Mouse (Mus musculus): ENCODE measurements around the gene Klhl30. TPM values are rescaled to one million over a fixed set of nuclear protein-coding genes. Genes with fewer than 3 reads are reported as not detected.

Klhl30 gene
- total RNA-seq, 2 experiments from 2014 or later: 68.6 to 73.2 TPM

DNA sequence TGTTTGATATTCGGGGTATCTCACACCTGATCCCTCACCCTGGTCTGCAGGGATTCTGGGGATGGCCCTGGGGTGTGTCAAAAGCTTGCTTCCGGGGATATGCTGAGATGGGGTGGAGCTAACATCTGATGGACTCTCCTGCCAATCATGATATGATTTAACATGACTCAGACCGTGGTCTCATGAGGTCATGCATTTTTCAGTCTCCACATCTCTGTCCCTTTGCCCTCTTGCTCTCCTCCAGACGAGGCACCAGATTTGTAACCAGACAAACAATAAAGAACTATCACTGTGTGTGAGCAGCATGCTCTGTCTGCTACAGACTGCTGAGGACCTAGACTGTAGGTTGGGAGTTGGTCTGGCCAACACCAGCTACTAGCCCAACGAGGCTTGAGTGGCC lies 11.3 kb downstream of the Klhl30 start:
- DNase-seq (ENCODE audit: low spot score in 2 of 2): no peak

- no peak for DNase-seq (ENCODE audit: low spot score in 2 of 2)
Measured at GRCm38 (mm10) chr1:91364822-91365644, 14.2 kb downstream of the Klhl30 start.

DNA sequence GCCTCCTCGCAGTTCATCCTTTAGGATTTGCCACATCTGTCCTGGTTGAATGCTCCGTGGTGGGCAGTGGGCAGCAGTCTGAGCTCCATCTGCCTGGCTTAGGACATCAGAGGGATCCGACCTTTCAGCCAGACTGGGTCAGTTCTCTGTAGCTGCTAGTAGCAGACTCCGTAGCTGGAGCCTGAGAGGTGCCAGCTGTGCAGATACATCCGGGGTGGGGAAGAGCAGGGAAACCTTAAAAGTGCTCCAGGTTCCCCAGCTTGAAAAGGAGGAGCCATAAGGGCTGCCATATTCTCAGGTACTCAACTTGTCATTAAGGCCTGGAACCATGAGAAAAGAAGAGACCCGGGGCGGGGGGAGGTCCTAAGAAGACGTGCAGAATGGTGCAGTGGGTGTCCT lies 15.0 kb downstream of the Klhl30 start:
- DNase-seq (ENCODE audit: low spot score in 2 of 2): no peak

- DNase-seq (ENCODE audit: low spot score in 2 of 2): peak; percentile 66 to 71
Measured at GRCm38 (mm10) chr1:91366215-91367108, 15.6 kb downstream of the Klhl30 start, which contains the start of gene Erfe. Erfe (plus strand) TSS chr1:91366430.

GRCm38 (mm10) chr1:91367295-91367694 lies 16.5 kb downstream of the Klhl30 start:
- no peak for DNase-seq (ENCODE audit: low spot score in 2 of 2)

- no peak for DNase-seq (ENCODE audit: low spot score in 2 of 2)
Measured at GRCm38 (mm10) chr1:91369408-91369807, 18.6 kb downstream of the Klhl30 start.

GRCm38 (mm10) chr1:91370055-91370454 lies 19.2 kb downstream of the Klhl30 start:
- no peak for DNase-seq (ENCODE audit: low spot score in 2 of 2)

- DNase-seq (ENCODE audit: low spot score in 2 of 2): no peak
Measured at GRCm38 (mm10) chr1:91373414-91373835, 22.6 kb downstream of the Klhl30 start.

DNA sequence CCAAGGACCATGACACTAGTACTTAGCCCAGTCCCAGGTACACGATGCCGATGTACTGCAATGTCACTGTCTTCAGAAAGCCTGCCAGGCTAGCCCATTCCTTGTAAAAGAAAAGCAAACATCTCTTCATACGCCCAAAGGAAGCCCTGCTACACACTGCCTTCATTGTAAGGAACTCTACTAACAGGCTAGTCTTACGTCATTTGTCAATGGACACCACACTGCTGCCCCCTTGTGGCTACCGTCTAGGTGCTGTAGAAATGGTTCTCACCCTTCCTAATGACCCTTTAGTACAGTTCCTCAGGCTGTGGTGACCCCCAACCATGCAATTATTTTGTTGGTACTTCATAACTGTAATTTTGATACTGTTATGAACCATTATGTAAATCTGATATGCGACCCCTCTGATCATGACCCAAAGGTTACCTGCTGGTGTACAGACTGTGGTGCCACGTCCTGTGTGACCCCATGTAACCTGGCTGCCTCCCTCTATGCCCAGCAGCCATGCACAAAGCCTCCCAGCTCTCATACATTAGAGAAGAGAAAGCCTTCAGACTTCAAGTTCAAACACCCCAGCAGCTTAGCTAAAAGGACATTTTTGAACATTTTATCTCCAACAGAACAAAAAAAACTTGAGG lies 29.8 kb downstream of the Klhl30 start:
- peak; percentile 57 to 78 for DNase-seq (ENCODE audit: low spot score in 2 of 2)

- no peak for DNase-seq (ENCODE audit: low spot score in 2 of 2)
Measured at GRCm38 (mm10) chr1:91381091-91381471, 30.3 kb downstream of the Klhl30 start.

- no peak for DNase-seq (ENCODE audit: low spot score in 2 of 2)
Measured at GRCm38 (mm10) chr1:91390369-91390768, 39.6 kb downstream of the Klhl30 start.

DNA sequence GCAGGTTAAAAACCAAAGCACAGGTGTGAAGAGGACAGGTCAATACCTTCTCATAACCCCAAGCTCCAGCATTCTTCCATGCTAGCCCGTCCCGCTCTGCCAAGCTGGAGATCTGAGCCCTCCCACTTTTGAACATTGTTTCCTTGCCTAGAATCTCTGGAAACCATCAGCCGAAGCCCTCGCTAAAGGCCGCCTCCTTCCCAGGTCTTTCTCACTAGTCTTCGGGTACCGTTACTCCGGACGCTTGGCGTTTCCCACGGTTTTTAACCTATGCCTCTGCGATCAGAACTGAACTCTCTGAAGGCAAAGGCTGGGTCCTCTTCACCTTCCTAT lies 47.1 kb downstream of the Klhl30 start:
- DNase-seq (ENCODE audit: low spot score in 2 of 2): peak in 1 of 2 experiments; percentile 24

GRCm38 (mm10) chr1:91398260-91399062 lies 47.6 kb downstream of the Klhl30 start, which contains the start of gene Ilkap:
Ilkap (minus strand) TSS chr1:91398815.
- peak; percentile 76 to 84 for DNase-seq (ENCODE audit: low spot score in 2 of 2)

GRCm38 (mm10) chr1:91404976-91405375 lies 54.2 kb downstream of the Klhl30 start:
- DNase-seq (ENCODE audit: low spot score in 2 of 2): no peak

GRCm38 (mm10) chr1:91405406-91406169 lies 54.8 kb downstream of the Klhl30 start:
- DNase-seq (ENCODE audit: low spot score in 2 of 2): no peak

- no peak for DNase-seq (ENCODE audit: low spot score in 2 of 2)
Measured at GRCm38 (mm10) chr1:91407819-91408218, 57.0 kb downstream of the Klhl30 start.

DNA sequence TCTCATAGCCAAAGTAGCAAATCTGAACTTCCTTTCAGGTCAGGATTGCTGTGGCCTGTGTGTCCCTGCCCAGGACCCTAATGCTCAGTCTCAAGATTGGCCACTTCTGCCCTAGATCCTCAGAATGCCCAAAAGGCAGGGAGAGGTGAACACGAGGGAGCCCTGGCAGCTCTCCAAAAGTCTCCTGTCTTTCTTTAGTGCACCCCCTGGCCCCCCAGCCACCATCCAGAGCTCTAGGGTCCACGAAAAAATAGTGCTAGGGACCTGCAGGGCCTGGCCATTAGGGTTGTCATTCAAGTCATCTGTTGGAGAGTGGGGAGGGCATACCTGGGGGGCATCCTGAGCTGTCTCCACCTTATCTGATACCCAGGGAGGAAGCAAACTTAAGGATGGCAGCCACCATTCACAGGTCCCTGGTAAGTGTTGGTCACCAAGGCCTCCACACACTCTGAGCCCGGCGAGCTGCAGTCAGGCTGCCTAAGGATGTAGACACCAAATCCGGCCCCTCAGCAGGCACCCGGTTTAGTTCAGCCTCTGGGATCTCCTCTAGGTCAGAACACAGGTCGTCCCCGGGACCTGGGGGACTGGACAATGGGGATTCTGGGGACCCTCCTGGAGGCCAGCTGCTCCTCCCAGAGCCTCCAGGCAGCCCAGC lies 60.9 kb downstream of the Klhl30 start:
- no peak for DNase-seq (ENCODE audit: low spot score in 2 of 2)
